Mouse (Mus musculus) olfactory bulb, adult 2 months (tissue): Measurements from ENCODE around the gene Cdkal1. TPM values are rescaled to one million over a fixed set of nuclear protein-coding genes. Genes with fewer than 3 reads are reported as not detected.

Experiments used
- H3K27ac ChIP-seq: fragments of 200-500 bp; 2 replicates; pipeline ENCODE4 v1.5.1; 2012; ENCODE audit warnings: low read depth, low read length; ENCODE audit not compliant: insufficient read depth
- H3K4me1 ChIP-seq: fragments of 200-500 bp; 2 replicates; pipeline ENCODE4 v1.6.1; 2012; ENCODE audit warnings: low read length; ENCODE audit not compliant: control insufficient read depth, insufficient read depth
- H3K4me3 ChIP-seq: fragments of 200-500 bp; 2 replicates; pipeline ENCODE4 v1.5.1; 2012; ENCODE audit warnings: mild to moderate bottlenecking, low read depth, low read length, moderate library complexity; ENCODE audit not compliant: insufficient read depth
- CTCF ChIP-seq: fragments of 200-500 bp; IDR thresholded peaks from 2 replicates; pipeline ENCODE4 v1.5.1; 2012; ENCODE audit warnings: low read depth, mild to moderate bottlenecking, low read length, moderate library complexity; ENCODE audit not compliant: insufficient read depth
- POLR2A ChIP-seq: fragments of 200-500 bp; IDR thresholded peaks from 2 replicates; pipeline ENCODE4 v1.6.1; 2012; ENCODE audit warnings: mild to moderate bottlenecking, low read depth, low read length, moderate library complexity; ENCODE audit not compliant: insufficient read depth
- WGBS: fragments of 180-500 bp; shearing (Covaris S2); methylation state at CpG from one replicate; pipeline ENCODE4 v1.1.7; 2018; 5-methylcytosine and 5-hydroxymethylcytosine counted together
- polyA plus RNA-seq: library from polyadenylated mRNA; stranded (reverse); fragments of >200 nt; gene quantifications from 2 replicates; pipeline ENCODE4 v1.2.4, GENCODE M21; 2012; ENCODE audit warnings: low replicate concordance; ENCODE audit not compliant: missing spikeins, insufficient read depth, insufficient read length

The Cdkal1 gene
- polyA plus RNA-seq, 1 experiment, result not detected

DNA sequence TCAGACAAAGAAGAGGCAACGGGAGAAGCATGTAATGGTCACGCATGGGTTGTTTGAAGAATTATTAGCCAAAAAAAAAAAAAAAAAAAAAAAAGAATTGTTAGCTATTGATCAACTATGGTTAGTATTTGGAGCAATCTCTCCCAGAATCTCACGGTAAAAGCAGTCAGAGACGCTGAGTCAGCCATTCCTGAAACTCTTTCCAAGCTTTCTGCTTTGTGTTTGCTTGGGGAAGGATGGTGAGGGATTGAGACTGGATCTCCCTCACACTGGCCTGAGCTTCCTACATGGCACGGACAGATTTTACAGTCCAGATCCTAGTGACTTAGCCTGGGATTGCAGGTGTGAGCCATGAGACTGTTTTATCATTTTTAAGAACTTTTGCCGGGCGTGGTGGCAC lies 164.7 kb downstream of the Cdkal1 start:
- no peak overlapping the region for H3K27ac ChIP-seq
- H3K4me1 ChIP-seq, result no peaks in the 10 kb centered on the region
- TF ChIP-seq POLR2A (no peak), CTCF (no peak)
- H3K4me3 ChIP-seq, result no peak overlapping the region
- 89% methylated on average over 7 of the region's 7 CpGs for WGBS

DNA sequence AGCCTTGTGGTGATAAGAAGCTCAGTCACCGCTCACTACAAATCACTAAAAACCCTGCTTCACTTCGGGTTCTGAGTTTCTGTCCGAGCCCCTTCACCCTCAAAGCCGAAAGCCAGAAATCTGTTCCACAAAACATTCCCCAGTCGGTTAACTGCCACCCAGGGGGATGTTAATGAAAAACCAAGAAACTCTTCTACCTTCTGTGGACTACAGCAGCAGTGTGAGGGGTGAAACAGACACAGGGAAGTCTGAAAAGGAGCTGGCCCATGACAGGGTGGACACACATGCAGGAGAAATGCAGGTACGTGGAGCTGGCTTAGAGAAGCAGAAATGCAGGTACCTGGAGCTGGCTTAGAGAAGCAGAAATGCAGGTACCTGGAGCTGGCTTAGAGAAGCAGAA lies 166.6 kb downstream of the Cdkal1 start:
- Histone ChIP-seq H3K4me3 (no peak overlapping the region), H3K27ac (no peak overlapping the region), H3K4me1 (no peaks in the 10 kb centered on the region)
- WGBS, result 92% methylated on average over 6 of the region's 6 CpGs
- no peak for TF ChIP-seq POLR2A
- no peak for TF ChIP-seq CTCF

DNA sequence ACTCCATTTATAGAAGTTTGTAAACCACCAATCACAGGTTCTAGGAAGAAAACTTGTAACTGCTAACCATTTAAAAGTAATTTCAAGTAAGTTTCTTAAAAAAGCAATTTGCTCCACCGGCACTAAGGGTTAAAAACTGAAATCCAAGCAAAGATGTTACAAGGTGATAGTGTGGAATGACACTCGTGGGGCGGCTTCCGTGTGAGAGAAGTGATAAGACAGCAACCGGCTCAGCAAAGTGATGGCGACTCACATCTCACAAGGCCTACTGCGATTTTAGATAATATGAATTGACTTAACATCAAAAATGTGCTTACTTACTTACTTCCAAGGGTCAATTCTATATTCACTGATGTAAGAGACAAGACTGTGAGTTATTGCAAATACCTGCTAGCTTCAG lies 167.6 kb downstream of the Cdkal1 start:
- TF ChIP-seq POLR2A, result no peak
- TF ChIP-seq CTCF, result no peak
- H3K27ac ChIP-seq, result no peak overlapping the region
- 92% methylated on average over 7 of the region's 7 CpGs for WGBS
- H3K4me1 ChIP-seq, result no peaks in the 10 kb centered on the region
- no peak overlapping the region for H3K4me3 ChIP-seq

DNA sequence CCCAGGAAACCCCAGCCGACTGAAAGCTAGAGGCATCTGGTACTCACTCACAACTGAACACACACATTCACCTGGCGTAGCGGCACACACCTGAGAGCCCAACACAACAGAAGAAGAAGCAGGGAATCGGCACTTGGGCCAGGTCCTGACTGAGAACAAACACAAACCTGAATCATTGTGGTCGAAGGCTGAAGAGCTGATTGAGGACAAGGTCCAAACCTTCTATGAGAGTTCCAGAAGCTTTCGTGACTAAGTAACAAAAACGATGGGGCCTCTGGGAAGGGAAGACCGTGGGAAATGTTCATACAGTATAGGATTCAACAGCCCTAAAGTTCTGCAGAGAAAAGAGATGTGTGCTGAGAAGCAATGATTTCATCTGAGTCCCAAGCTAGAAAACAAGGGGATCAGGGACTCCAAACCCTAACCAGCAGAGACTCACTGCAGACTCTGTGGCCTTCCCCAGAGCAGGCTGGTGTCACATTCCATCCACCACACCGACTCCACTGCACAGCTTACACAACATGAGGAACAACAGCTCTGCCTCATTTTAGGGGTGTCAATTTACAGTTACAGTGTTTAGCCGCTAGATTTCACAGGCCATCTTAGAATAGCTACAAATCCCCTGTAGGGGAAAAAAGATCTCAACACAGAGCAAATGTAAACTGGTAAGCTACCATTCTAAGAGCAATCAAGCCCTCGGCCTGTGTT lies 175.8 kb downstream of the Cdkal1 start:
- Histone ChIP-seq H3K27ac (no peak overlapping the region), H3K4me3 (no peak overlapping the region), H3K4me1 (no peaks in the 10 kb centered on the region)
- 91% methylated on average over 11 of the region's 11 CpGs for WGBS
- TF ChIP-seq CTCF (no peak), POLR2A (no peak)

DNA sequence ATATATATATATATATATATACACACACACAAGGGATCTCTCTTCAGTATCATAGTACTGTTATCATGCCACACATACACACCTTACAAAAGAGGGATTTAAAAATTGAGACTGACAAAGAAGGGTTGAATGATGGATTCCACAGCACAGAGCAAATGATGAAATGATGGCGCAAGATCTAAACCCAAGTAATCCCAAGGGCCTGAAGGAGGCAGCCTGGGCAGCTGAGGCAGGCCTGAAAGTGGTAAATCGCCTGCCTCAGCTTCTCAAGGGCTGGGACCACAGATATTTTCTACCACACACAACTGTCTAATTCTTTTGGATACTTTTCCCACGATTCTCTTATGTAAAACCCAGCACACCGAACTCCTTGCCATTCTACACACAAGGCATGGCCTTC lies 177.9 kb downstream of the Cdkal1 start:
- no peak for TF ChIP-seq CTCF
- no peak for TF ChIP-seq POLR2A
- no peaks in the 10 kb centered on the region for H3K4me1 ChIP-seq
- 96% methylated on average over 4 of the region's 4 CpGs for WGBS
- no peak overlapping the region for H3K27ac ChIP-seq
- H3K4me3 ChIP-seq, result no peak overlapping the region

DNA sequence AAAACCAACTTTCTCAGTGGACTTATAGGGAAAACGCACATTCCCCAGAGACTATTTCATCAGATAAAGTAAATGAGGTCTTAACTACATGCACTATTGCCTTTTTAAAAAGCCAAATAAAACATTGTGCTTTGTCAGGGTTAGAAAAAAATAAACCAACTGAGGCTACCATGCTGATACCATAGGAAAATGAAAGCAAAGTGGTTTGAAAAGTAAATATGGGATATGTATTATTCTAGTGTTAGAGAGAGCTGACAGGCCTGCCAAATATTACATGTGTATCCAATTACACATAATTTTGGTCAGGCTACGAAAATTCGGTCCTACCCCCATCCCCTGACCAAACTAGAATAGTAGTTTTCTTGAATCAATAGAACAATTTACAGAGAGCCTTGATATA lies 184.8 kb downstream of the Cdkal1 start:
- Histone ChIP-seq H3K4me1 (no peaks in the 10 kb centered on the region), H3K27ac (no peak overlapping the region), H3K4me3 (no peak overlapping the region)
- 85% methylated on average over 3 of the region's 3 CpGs for WGBS
- TF ChIP-seq POLR2A (no peak), CTCF (no peak)

DNA sequence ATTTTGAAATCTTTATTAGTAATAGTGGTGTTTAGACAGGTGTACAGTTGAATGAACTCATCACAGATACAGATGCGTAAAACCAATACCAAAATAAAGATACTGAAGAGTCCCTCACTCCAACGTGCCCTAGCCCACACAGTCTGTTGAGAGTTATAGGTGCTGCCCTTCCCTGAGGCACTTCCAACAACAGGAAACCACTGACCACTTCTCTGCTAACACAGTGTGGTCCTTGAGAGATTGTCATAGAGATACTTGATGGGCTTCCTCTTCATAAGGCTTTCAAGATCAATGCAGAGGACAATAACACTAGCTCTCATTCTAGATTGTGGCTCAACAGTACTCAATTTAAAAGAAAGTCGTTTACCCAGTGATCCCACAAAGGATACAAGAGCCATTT lies 191.6 kb downstream of the Cdkal1 start:
- 80% methylated on average over 3 of the region's 3 CpGs for WGBS
- H3K27ac ChIP-seq, result no peak overlapping the region
- H3K4me1 ChIP-seq, result no peaks in the 10 kb centered on the region; the same call in 1 of the 2 replicates
- H3K4me3 ChIP-seq, result no peak overlapping the region
- TF ChIP-seq CTCF (no peak), POLR2A (no peak)

DNA sequence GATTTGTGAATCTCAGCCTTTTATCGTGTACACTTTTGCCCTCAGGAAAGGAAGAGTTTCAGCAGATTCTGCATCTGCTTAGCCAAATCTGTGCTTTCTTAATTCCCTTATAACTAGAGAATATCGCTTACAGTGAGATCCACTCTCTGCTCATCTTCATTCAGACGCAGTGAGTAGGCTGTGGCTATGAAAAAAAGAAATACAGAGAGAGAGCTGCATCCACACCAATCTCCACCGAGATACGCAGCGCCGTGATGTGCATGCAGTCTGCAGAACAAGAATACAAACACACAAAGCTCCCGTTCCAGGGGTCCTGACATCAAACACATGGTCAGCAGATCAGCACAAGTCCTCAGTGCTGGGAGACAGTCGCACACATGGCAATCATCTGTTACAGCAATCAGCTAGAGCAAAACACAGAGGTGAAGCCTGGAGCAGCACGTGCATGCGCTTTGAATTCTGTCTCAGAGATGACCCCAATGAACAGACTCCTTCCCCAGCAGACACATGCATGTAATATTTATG lies 199.6 kb downstream of the Cdkal1 start:
- H3K4me3 ChIP-seq, result no peak overlapping the region
- no peaks in the 10 kb centered on the region for H3K4me1 ChIP-seq
- WGBS, result 87% methylated on average over 11 of the region's 11 CpGs
- TF ChIP-seq CTCF (no peak), POLR2A (no peak)
- no peak overlapping the region for H3K27ac ChIP-seq

DNA sequence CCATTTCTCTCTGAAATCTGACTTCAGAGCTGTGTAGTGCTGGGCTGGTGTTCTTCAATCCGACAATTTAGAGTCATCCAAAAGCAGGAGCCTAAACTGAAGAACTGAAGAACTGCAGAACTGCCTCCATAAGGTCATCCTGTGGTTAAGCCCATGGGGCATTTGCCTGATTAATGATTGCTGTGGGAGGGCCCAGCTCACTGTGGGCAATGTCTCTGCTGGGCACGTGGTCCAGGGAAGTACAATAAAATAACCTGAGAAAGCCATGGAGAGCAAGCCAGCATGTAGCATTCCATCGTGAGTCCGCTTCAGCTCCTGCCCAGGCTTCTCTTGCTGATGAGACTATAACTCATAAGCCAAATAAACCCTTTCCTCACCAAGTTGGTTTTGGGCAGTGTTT lies 202.1 kb downstream of the Cdkal1 start:
- Histone ChIP-seq H3K27ac (no peak overlapping the region), H3K4me3 (no peak overlapping the region), H3K4me1 (no peaks in the 10 kb centered on the region)
- WGBS, result 84% methylated on average over 4 of the region's 4 CpGs
- no peak for TF ChIP-seq POLR2A
- TF ChIP-seq CTCF, result no peak
